Mouse (Mus musculus): ENCODE data around the gene Slc8b1.

DNA sequence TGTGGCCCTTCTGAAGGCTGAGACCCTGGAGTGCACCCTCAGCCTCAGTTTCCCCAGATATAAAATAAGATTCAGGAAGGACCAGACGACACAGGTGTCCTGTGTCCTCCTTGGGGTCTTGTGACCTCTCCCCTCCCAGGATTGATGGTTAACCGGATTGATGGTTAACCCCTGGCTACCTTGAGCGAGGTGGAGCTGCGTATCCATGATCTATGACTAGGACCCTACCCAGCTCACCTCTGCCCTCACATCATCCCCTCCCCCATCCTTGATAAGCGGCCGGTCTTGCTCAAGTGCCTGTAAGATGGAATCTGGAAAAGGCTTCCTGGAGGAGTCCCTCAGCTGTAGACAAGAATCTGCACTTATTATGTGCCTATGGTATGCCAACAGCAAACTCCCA lies 42.1 kb upstream of the Slc8b1 start:
- TF ChIP-seq CTCF (IDR thresholded peaks at IDR 0.05; ENCODE audit: low read depth, low read length) (no peak), POLR2A (IDR thresholded peaks at IDR 0.05; ENCODE audit: extremely low read depth, insufficient read depth, low read length) (no peak)
